Mouse (Mus musculus): ENCODE data around the gene Mylpf.

GRCm38 (mm10) chr7:127218670-127219069 is 10.0 kb downstream of the Mylpf start:
- no peak for TF ChIP-seq POLR2A (IDR thresholded peaks at IDR 0.05; ENCODE audit: borderline replicate concordance, extremely low read depth, insufficient read depth, insufficient read length, poor library complexity, severe bottlenecking)
- no peak for TF ChIP-seq CTCF (IDR thresholded peaks at IDR 0.05; ENCODE audit: borderline replicate concordance, extremely low read depth, insufficient read depth, insufficient read length)

Data from brain, embryonic 14.5 days (tissue).